Mouse (Mus musculus) liver, embryonic 14.5 days (tissue): ENCODE data around the gene Il11ra1. TPM values are rescaled to one million over a fixed set of nuclear protein-coding genes. Genes with fewer than 3 reads are reported as not detected.

ENCODE experiments used
- ATAC-seq: fragments of 200-750 bp; cut with Nextera tagmentation; 2 replicates; pipeline ENCODE4 v1.8.0; 2017; ENCODE audit warnings: moderate number of reproducible peaks, mild to moderate bottlenecking, moderate library complexity; ENCODE audit not compliant: insufficient read depth
- DNase-seq, 3 experiments: peaks; one replicate each; pipeline ENCODE4 v3.0.0-alpha.2; 2012 to 2013; ENCODE audit warnings: low read depth in 3 of 3, low spot score in 3 of 3
- H3K27ac ChIP-seq: fragments of 300-500 bp; sonication (generic); 2 replicates; pipeline ENCODE4 v1.5.1; 2014; ENCODE audit warnings: moderate library complexity, mild to moderate bottlenecking, control low read depth, inconsistent platforms
- H3K27me3 ChIP-seq: fragments of 300-500 bp; sonication (generic); 2 replicates; pipeline ENCODE4 v1.6.1; 2014; ENCODE audit warnings: mild to moderate bottlenecking, low read length, moderate library complexity; ENCODE audit not compliant: control insufficient read depth, insufficient read depth
- H3K36me3 ChIP-seq: fragments of 300-500 bp; sonication (generic); replicated peaks from 2 replicates; pipeline ENCODE4 v1.6.1; 2014; ENCODE audit warnings: low read depth; ENCODE audit not compliant: control insufficient read depth, insufficient read depth
- H3K4me1 ChIP-seq, 2 experiments: fragments of 200-500 bp in 1 of 2; fragments of 300-500 bp in 1 of 2; sonication (generic) in 1 of 2; replicated peaks; 2 replicates each; pipeline ENCODE4 v1.6.1; 2012 to 2014; ENCODE audit warnings: antibody characterized with exemption in 1 of 2, inconsistent platforms in 1 of 2, low read length in 1 of 2; ENCODE audit not compliant: control insufficient read depth in 2 of 2, insufficient read depth in 2 of 2
- H3K4me2 ChIP-seq: fragments of 300-500 bp; sonication (generic); 2 replicates; pipeline ENCODE4 v1.6.1; 2014; ENCODE audit warnings: low read depth, mild to moderate bottlenecking, control low read depth, moderate library complexity
- H3K4me3 ChIP-seq, 2 experiments: fragments of 200-500 bp in 1 of 2; fragments of 300-500 bp in 1 of 2; sonication (generic) in 1 of 2; 2 replicates each; pipeline ENCODE4 v1.5.1; 2012 to 2014; ENCODE audit warnings: low read depth in 2 of 2, low read length in 2 of 2, mild to moderate bottlenecking in 2 of 2, control low read depth in 1 of 2, inconsistent platforms in 1 of 2, moderate library complexity in 1 of 2; ENCODE audit not compliant: insufficient read depth in 1 of 2
- H3K9ac ChIP-seq: fragments of 300-500 bp; sonication (generic); replicated peaks from 2 replicates; pipeline ENCODE4 v1.6.1; 2014; ENCODE audit warnings: mild to moderate bottlenecking, control low read depth, moderate library complexity
- H3K9me3 ChIP-seq: fragments of 300-500 bp; sonication (generic); 2 replicates; pipeline ENCODE4 v1.6.1; 2016; ENCODE audit warnings: low read length, mixed read lengths; ENCODE audit not compliant: control insufficient read depth
- CTCF ChIP-seq: IDR thresholded peaks from 2 replicates; pipeline ENCODE4 v1.5.1; 2016; ENCODE audit warnings: antibody characterized with exemption, low read depth, control low read depth
- EP300 ChIP-seq: IDR thresholded peaks from 2 replicates; pipeline ENCODE4 v1.6.1; 2016; ENCODE audit warnings: antibody characterized with exemption, low read depth
- WGBS: fragments of 180-500 bp; shearing (Covaris S2); extraction: QIAGEN DNeasy Blood & Tissue Kit; methylation state at CpG from one replicate; pipeline ENCODE4 v1.1.7; 2014; ENCODE audit not compliant: insufficient replicate concordance; 5-methylcytosine and 5-hydroxymethylcytosine counted together
- polyA plus RNA-seq, 2 experiments: library from polyadenylated mRNA; depleted of rRNA in 1 of 2; stranded (reverse) in 1 of 2; unstranded in 1 of 2; fragments of >200 nt; fragmentation: Nextera tagmentation in 1 of 2; extraction: Ambion mirVana in 1 of 2; gene quantifications; 2 replicates each; pipeline versions ENCODE4 v1.2.1 to v1.2.3; 2012 to 2014

Gene Il11ra1
- polyA plus RNA-seq, 2 experiments: 13.9 to 23.8 TPM

GRCm38 (mm10) chr4:41712421-41713196, 12.8 kb downstream of the Il11ra1 start:
- Histone ChIP-seq H3K4me1 (peaks cover 9 to 13% of the 10 kb centered on the region in 2 experiments), H3K27ac (no peak overlapping the region; the same call in 1 of the 2 replicates), H3K27me3 (no peaks in the 10 kb centered on the region), H3K4me3 (peak overlapping the region; percentile 74 to 92), H3K9me3 (no peaks in the 10 kb centered on the region), H3K4me2 (peak overlapping the region; percentile 88), H3K36me3 (no peaks in the 10 kb centered on the region), H3K9ac (peak overlapping the region; percentile 87)
- 45% methylated on average over 31 of the region's 31 CpGs for WGBS
- DNase-seq (no peak), ATAC-seq (peak; percentile 56; the same call in 1 of the 2 replicates)
- TF ChIP-seq CTCF (no peak), EP300 (no peak)

GRCm38 (mm10) chr4:41713197-41714067, 13.6 kb downstream of the Il11ra1 start, which contains the start of gene Rpp25l:
TSS of gene Rpp25l (minus strand) at chr4:41713534.
- Histone ChIP-seq H3K9ac (peak within 1 kb of the TSS; percentile 87), H3K4me1 (peaks cover 9 to 13% of the 10 kb centered on the region in 2 experiments), H3K9me3 (no peaks in the 10 kb centered on the region), H3K4me2 (peak within 1 kb of the TSS; percentile 88), H3K4me3 (peak within 1 kb of the TSS; percentile 74 to 92), H3K36me3 (no peaks in the 10 kb centered on the region), H3K27ac (peak within 1 kb of the TSS; percentile 20; the same call in 1 of the 2 replicates), H3K27me3 (no peaks in the 10 kb centered on the region)
- DNase-seq (peak; percentile 65 to 73 (median 68)), ATAC-seq (peak; percentile 89)
- under 1% methylated on average over 61 of the region's 61 CpGs for WGBS
- TF ChIP-seq CTCF (peak; percentile 58), EP300 (no peak)

- Histone ChIP-seq H3K36me3 (peaks cover 3% of the 10 kb centered on the region), H3K4me1 (peaks cover 9 to 13% of the 10 kb centered on the region in 2 experiments), H3K9ac (no peak overlapping the region), H3K27me3 (no peaks in the 10 kb centered on the region), H3K4me2 (peak overlapping the region; percentile 88), H3K4me3 (no peak overlapping the region; a peak in 1 of 4 replicates), H3K9me3 (no peaks in the 10 kb centered on the region), H3K27ac (no peak overlapping the region)
- no peak for ATAC-seq
- 20% methylated on average over 8 of the region's 8 CpGs for WGBS
- peak in 2 of 3 experiments; percentile 35 to 45 for DNase-seq
- TF ChIP-seq EP300: no peak
- peak; percentile 86 for TF ChIP-seq CTCF
Observed at GRCm38 (mm10) chr4:41714276-41714675, 14.5 kb downstream of the Il11ra1 start.

GRCm38 (mm10) chr4:41715082-41715481, 15.3 kb downstream of the Il11ra1 start:
- Histone ChIP-seq H3K27ac (no peak overlapping the region), H3K9ac (no peak overlapping the region), H3K4me2 (no peak overlapping the region), H3K27me3 (no peaks in the 10 kb centered on the region), H3K4me1 (peaks cover 9 to 13% of the 10 kb centered on the region in 2 experiments), H3K4me3 (no peak overlapping the region), H3K36me3 (peaks cover 7% of the 10 kb centered on the region), H3K9me3 (no peaks in the 10 kb centered on the region)
- TF ChIP-seq EP300 (no peak), CTCF (no peak)
- ATAC-seq (no peak), DNase-seq (no peak)
- WGBS: 68% methylated on average over 8 of the region's 8 CpGs
